Mouse (Mus musculus) G1E-ER4 (cell line): ENCODE results near the gene Snrpa1. TPM values are rescaled to one million over a fixed set of nuclear protein-coding genes. Genes with fewer than 3 reads are reported as not detected.

Source experiments
- GATA1 ChIP-seq: IDR thresholded peaks from one replicate; pipeline ENCODE4 v1.8.0; 2012; ENCODE audit warnings: low read length, inconsistent platforms
- polyA plus RNA-seq: library from polyadenylated mRNA; stranded (reverse); fragments of >175 nt; gene quantifications from 2 replicates; pipeline ENCODE4 v1.2.3, GENCODE M21; 2012

Gene Snrpa1
- 114 and 179 TPM in 2 replicates for polyA plus RNA-seq

GRCm38 (mm10) chr7:66058703-66059102 is at the start of gene Snrpa1:
Snrpa1 (plus strand) TSS chr7:66059003.
- TF ChIP-seq GATA1, result no peak

GRCm38 (mm10) chr7:66010518-66010917 is 48.3 kb upstream of the Snrpa1 start:
- no peak for TF ChIP-seq GATA1

- TF ChIP-seq GATA1, result no peak
Observed at GRCm38 (mm10) chr7:66027747-66028146, 31.1 kb upstream of the Snrpa1 start.

- TF ChIP-seq GATA1, result no peak
Observed at GRCm38 (mm10) chr7:66028766-66029512, 29.9 kb upstream of the Snrpa1 start.

GRCm38 (mm10) chr7:66036809-66037208 is 22.0 kb upstream of the Snrpa1 start:
- no peak for TF ChIP-seq GATA1

DNA sequence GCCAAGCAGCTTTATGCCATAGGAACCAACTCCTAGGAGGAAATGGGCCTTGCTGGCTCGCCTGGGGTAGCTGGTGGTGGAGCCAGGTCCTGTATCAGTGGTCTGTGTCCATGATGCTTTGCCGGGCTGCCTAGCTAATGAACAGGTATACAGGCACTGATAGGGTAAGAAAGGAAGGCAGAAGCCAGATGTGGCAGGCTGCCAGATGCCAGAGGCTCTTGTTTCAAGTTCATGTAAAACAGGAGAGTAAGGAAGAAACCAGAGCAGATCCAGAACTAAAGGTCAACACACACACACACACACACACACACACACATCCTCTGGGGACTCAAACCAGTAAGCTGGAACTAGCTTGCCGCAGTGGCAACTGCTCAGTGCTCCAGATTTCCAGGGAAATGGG is 20.5 kb upstream of the Snrpa1 start:
- TF ChIP-seq GATA1, result no peak

- no peak for TF ChIP-seq GATA1
Observed at GRCm38 (mm10) chr7:66038730-66039129, 20.1 kb upstream of the Snrpa1 start.

DNA sequence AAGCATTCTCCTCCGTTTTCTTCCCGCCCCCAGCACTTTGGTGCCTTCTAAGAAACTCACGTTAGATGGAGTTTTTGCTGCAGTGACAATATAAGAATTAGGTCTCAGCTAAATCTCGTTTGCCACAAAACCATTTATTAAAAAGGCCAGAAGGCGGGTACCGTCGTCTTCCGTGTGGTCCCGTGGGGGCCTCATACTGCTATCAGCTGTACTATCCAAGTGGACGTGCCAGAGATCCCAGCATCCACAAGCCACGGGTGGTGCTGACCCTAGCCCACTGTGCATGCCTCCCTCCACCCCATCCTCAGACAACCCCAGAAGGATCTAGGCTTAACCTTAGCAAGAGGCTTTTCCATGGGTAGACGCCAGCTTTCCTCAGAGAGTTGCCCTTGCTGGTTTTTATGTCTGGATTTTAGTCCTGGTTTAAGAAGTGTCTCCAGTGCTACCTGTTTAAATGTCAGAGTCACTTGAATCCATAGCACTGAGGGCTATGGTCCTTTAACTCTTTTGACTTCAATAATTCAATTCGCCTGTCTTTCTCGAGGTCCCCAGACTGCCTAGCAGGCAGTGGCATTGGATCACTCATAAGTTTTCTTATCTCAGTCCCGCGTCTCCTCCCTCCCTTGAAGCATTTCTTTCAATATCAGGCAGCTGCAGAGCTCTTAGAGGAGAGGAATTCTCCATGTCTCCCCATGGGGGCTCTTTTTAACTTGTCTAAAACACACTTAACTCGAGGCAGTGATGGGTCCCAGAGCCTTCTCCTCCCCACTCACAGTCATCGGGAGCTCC is 18.6 kb upstream of the Snrpa1 start:
- no peak for TF ChIP-seq GATA1

DNA sequence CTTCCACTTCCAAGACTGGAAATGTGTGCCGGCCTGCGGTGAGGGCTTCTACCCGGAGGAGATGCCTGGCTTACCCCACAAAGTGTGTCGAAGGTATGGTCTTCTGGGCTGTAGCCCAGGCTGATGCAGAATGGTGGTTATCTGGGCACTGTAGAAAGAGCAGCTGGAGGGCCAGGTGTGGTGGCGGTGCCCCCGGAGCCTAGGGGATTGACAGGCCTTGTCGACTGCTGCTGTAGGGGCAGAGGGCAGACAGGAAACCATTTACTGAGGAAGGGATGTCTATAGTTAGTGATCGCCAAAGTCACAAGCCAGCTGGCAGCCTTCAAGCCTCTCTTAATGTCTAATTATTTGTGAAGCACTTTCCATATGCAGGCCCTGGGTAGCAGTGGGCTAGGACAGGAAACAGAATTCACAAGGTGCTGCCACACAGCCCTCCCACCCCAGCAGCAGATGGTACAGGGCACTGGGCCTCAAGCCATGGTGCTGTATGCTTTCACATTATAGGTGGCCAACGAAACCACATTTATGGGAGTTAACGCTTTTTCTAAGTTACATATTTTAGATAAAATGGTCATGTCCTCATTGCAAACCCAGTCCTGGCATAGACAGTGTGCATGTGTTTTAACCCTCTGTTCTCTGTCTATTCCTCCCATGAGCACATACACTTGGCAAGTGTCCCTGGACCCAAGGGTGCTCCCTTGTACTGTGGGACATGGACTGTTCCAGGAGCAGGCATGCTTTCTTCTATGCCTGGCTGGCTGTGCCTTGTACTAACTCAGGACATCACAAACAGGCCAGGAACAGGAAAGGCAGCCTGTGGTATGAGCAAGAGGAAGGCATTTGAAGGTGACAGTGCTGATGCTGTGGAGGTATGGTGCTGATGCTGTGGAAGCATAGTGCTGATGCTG is 15.0 kb upstream of the Snrpa1 start, which contains the start of gene Gm45213:
Gene Gm45213, plus strand, starts transcription at position 51 of the 908 bp plus-strand sequence.
- no peak for TF ChIP-seq GATA1

DNA sequence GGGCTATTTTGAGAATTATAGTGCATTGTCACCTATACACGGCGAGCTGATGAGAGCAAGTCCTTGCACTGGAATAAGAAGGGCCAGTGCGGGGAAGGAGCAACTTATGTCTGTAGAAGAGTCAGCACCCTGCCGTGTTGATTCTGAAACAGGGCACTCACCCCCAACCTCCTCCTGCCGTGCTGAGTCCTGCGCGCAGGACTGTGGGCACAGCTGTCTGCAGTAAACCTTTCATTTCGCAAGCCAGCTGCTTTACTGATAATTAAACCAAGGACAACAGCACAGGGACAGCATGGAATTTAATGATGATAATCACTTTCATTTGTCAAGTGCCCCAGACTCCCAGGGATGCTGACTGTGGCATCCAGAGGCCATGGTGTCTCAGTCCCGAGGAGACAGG is 14.2 kb upstream of the Snrpa1 start:
- no peak for TF ChIP-seq GATA1

- TF ChIP-seq GATA1, result no peak
Observed at GRCm38 (mm10) chr7:66046921-66047918, 11.6 kb upstream of the Snrpa1 start.

GRCm38 (mm10) chr7:66047975-66048374 is 10.8 kb upstream of the Snrpa1 start:
- no peak for TF ChIP-seq GATA1

- TF ChIP-seq GATA1, result no peak
Observed at GRCm38 (mm10) chr7:66048446-66049230, 10.2 kb upstream of the Snrpa1 start.

GRCm38 (mm10) chr7:66053946-66054483 is 4.8 kb upstream of the Snrpa1 start:
- TF ChIP-seq GATA1, result no peak
